Mouse (Mus musculus): ENCODE data around the gene Zg16. TPM values are rescaled to one million over a fixed set of nuclear protein-coding genes. Genes with fewer than 3 reads are reported as not detected.

Zg16 gene
- polyA plus RNA-seq, 1 experiment from 2014 or later, result not detected

DNA sequence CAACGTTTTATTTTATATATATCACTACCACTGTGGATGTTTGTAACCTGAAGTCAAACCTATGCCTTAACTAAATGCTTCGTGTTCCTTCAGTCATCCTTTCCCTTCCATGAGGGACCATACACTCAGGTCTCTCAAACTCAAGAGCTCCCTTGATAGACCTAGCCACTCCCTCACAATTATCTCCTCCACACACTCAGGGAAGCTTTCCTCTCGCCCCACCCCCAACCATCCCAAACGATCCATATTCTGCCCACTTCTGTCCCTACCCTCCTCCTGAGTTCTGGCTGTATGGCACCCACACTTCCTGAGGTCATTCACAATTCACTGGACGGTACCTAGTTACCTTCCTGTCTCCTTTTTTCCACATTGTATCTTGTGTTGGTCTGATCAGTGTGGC lies 11.4 kb upstream of the Zg16 start:
- Histone ChIP-seq H3K27me3 (replicated peaks; ENCODE audit: control insufficient read depth, insufficient read depth, low read length) (no peaks in the 10 kb centered on the region), H3K9ac (ENCODE audit: low read depth, low read length) (no peak overlapping the region), H3K27ac (replicated peaks; ENCODE audit: low read depth, low read length) (no peak overlapping the region), H3K4me3 (ENCODE audit: low read depth, low read length) (no peak overlapping the region), H3K36me3 (ENCODE audit: control insufficient read depth, insufficient read depth, low read length) (no peaks in the 10 kb centered on the region), H3K4me1 (ENCODE audit: control insufficient read depth, insufficient read depth, low read length) (peaks cover 5% of the 10 kb centered on the region; the same call in 1 of the 2 replicates), H3K9me3 (ENCODE audit: control insufficient read depth, low read length) (no peaks in the 10 kb centered on the region), H3K4me2 (ENCODE audit: low read depth, low read length) (no peak overlapping the region)
- DNase-seq (ENCODE audit: low spot score), result no peak
- 77% methylated on average over 5 of the region's 5 CpGs for WGBS
- no peak for ATAC-seq (ENCODE audit: low read depth)

DNA sequence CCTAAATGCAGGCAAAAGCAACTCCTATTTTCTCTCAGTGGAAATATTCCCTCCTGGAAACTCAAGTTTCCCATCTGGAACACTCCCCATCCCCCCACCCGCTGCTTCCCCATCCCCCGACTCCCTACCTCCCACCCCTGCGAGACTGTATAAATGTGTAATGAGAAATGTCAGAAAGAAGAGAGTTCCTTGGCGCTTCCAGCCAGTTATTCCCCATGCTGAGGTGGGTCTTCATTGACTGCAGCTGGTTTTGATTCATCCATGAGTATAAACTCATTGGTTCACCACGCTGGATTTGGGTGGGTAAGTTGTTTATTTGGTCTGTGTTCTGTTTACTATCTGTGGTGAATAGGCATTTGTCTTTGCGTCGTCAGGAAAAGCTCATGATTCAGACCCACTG lies 9.3 kb upstream of the Zg16 start:
- Histone ChIP-seq H3K4me1 (ENCODE audit: control insufficient read depth, insufficient read depth, low read length) (peaks cover 5% of the 10 kb centered on the region; the same call in 1 of the 2 replicates), H3K4me2 (ENCODE audit: low read depth, low read length) (peak overlapping the region; percentile 3; the same call in 1 of the 2 replicates), H3K27ac (replicated peaks; ENCODE audit: low read depth, low read length) (peak overlapping the region; percentile 80), H3K9ac (ENCODE audit: low read depth, low read length) (no peak overlapping the region), H3K4me3 (ENCODE audit: low read depth, low read length) (no peak overlapping the region), H3K27me3 (replicated peaks; ENCODE audit: control insufficient read depth, insufficient read depth, low read length) (no peaks in the 10 kb centered on the region), H3K36me3 (ENCODE audit: control insufficient read depth, insufficient read depth, low read length) (no peaks in the 10 kb centered on the region), H3K9me3 (ENCODE audit: control insufficient read depth, low read length) (no peaks in the 10 kb centered on the region)
- DNase-seq (ENCODE audit: low spot score) (peak; percentile 69), ATAC-seq (ENCODE audit: low read depth) (peak; percentile 67; the same call in 1 of the 2 replicates)
- WGBS, result 46% methylated on average over 7 of the region's 7 CpGs

- no peaks in the 10 kb centered on the region for H3K9me3 ChIP-seq (ENCODE audit: control insufficient read depth, low read length)
- peaks cover 3% of the 10 kb centered on the region; the same call in 1 of the 2 replicates for H3K27me3 ChIP-seq (replicated peaks; ENCODE audit: control insufficient read depth, insufficient read depth, low read length)
- no peak overlapping the region for H3K4me2 ChIP-seq (ENCODE audit: low read depth, low read length)
- H3K36me3 ChIP-seq (ENCODE audit: control insufficient read depth, insufficient read depth, low read length), result no peaks in the 10 kb centered on the region
- no peak overlapping the region for H3K27ac ChIP-seq (replicated peaks; ENCODE audit: low read depth, low read length)
- H3K4me3 ChIP-seq (ENCODE audit: low read depth, low read length), result no peak overlapping the region
- peaks cover 5% of the 10 kb centered on the region; the same call in 1 of the 2 replicates for H3K4me1 ChIP-seq (ENCODE audit: control insufficient read depth, insufficient read depth, low read length)
- DNase-seq (ENCODE audit: low spot score) (no peak), ATAC-seq (ENCODE audit: low read depth) (no peak)
- no peak overlapping the region for H3K9ac ChIP-seq (ENCODE audit: low read depth, low read length)
- WGBS, result 66% methylated on average over 3 of the region's 3 CpGs
These were observed 6.8 kb upstream of the Zg16 start for GRCm38 (mm10) chr7:127093914-127094313.

DNA sequence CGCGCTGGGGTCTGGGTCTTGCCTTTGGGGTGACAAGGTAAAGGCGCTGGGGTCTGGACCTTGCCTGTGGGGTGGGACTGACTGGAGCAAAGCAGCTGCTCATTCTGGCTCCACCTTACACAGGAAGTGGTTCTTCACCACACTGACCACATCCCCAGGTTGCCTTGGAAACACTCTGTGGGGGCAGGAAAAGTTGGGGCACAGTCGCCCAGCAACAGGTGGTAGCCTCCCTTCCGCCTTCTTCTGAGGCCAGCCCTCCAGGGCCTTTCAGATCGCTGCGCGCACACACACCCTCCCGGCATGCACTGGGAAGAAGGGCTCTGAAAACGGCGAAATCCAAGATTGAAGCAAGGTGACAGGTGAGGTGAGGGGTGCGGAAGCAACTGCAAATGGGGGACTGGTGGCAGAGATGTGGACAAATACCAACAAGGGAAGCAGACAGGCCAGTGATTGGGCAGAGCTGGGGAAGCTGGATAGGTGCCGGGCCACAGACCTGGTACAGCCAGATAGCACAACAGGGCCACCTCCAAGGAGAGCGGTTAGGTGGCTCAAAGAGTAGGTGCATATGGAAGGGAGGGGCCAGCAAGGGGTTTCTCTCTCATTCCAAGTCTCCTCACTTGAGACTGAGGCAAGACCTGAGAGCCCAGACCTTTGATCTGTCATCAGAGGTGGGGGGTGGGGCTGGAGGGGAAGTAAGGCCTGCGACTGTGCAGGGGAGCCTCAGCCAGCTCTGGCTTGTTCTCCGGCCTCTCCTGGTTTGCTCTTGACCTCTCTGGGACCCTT lies 4.2 kb upstream of the Zg16 start, which contains the start of gene AI467606:
Gene AI467606 (plus strand): TSS at position 246 of the 783 bp plus-strand sequence.
- peak within 1 kb of the TSS; percentile 3; the same call in 1 of the 2 replicates for H3K9ac ChIP-seq (ENCODE audit: low read depth, low read length)
- peak within 1 kb of the TSS; percentile 38 for H3K4me2 ChIP-seq (ENCODE audit: low read depth, low read length)
- DNase-seq (ENCODE audit: low spot score) (peak; percentile 62), ATAC-seq (ENCODE audit: low read depth) (peak; percentile 62)
- no peaks in the 10 kb centered on the region for H3K36me3 ChIP-seq (ENCODE audit: control insufficient read depth, insufficient read depth, low read length)
- H3K27me3 ChIP-seq (replicated peaks; ENCODE audit: control insufficient read depth, insufficient read depth, low read length), result peaks cover 4% of the 10 kb centered on the region; the same call in 1 of the 2 replicates
- no peak within 1 kb of the TSS for H3K27ac ChIP-seq (replicated peaks; ENCODE audit: low read depth, low read length)
- H3K9me3 ChIP-seq (ENCODE audit: control insufficient read depth, low read length), result no peaks in the 10 kb centered on the region
- peaks cover 3% of the 10 kb centered on the region; the same call in 1 of the 2 replicates for H3K4me1 ChIP-seq (ENCODE audit: control insufficient read depth, insufficient read depth, low read length)
- WGBS, result 67% methylated on average over 15 of the region's 16 CpGs
- peak within 1 kb of the TSS; percentile 8 for H3K4me3 ChIP-seq (ENCODE audit: low read depth, low read length)

GRCm38 (mm10) chr7:127090154-127091113 lies 3.3 kb upstream of the Zg16 start:
- no peak overlapping the region for H3K4me2 ChIP-seq (ENCODE audit: low read depth, low read length)
- peaks cover 4% of the 10 kb centered on the region; the same call in 1 of the 2 replicates for H3K27me3 ChIP-seq (replicated peaks; ENCODE audit: control insufficient read depth, insufficient read depth, low read length)
- no peak overlapping the region for H3K9ac ChIP-seq (ENCODE audit: low read depth, low read length)
- ATAC-seq (ENCODE audit: low read depth) (no peak), DNase-seq (ENCODE audit: low spot score) (no peak)
- WGBS, result 84% methylated on average over 19 of the region's 20 CpGs
- H3K9me3 ChIP-seq (ENCODE audit: control insufficient read depth, low read length), result no peaks in the 10 kb centered on the region
- H3K27ac ChIP-seq (replicated peaks; ENCODE audit: low read depth, low read length), result no peak overlapping the region
- H3K4me1 ChIP-seq (ENCODE audit: control insufficient read depth, insufficient read depth, low read length), result 0 out of 2 replicates have a peak, but pooled peaks cover 3% of the 10 kb centered on the region
- H3K36me3 ChIP-seq (ENCODE audit: control insufficient read depth, insufficient read depth, low read length), result no peaks in the 10 kb centered on the region
- H3K4me3 ChIP-seq (ENCODE audit: low read depth, low read length), result no peak overlapping the region

DNA sequence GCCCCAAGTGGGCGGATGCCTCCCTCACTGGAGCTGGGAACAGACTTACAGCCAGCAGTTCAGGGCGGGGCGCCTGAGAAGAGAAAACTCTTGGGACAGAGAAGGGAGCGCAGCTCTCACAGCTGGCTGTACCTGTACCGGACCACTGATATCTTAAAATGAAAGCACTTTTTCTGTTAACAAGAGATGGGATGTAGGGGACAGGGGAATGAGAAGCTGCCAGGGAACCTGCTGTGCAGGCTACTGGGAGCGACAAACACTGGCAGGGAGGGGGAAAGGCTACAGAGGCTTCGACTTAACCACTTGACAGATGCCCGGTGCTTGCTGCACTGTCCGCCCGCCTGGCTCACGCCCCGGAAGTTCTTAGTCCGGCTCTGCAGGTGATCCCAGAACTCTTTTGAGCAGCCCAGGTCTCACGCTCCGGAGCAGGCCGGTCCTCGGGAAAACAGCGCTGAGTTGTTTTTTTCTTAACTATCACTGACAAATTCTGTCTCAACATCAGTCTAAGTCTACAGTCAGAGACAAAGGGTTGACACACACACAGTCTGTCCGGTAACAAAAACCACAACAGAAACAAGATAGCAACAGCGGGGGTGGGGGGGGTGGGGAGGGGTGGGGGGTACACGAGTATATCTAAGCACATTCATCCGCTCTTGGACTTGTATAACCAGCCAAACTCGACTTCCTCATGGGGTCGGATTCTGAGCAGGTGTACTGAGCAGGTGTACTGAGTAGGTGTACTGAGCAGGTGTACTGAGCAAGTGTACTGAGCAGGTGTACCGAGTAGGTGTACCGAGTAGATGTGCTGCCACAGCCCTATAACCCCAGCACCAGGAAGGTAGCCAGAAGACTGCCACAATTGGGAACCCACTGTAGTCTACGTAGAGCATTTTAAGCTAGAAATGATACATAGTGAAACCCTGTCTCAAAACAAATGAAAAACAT lies 2.0 kb upstream of the Zg16 start:
- no peak overlapping the region for H3K27ac ChIP-seq (replicated peaks; ENCODE audit: low read depth, low read length)
- H3K4me3 ChIP-seq (ENCODE audit: low read depth, low read length), result no peak overlapping the region
- peak; percentile 27 for DNase-seq (ENCODE audit: low spot score)

DNA sequence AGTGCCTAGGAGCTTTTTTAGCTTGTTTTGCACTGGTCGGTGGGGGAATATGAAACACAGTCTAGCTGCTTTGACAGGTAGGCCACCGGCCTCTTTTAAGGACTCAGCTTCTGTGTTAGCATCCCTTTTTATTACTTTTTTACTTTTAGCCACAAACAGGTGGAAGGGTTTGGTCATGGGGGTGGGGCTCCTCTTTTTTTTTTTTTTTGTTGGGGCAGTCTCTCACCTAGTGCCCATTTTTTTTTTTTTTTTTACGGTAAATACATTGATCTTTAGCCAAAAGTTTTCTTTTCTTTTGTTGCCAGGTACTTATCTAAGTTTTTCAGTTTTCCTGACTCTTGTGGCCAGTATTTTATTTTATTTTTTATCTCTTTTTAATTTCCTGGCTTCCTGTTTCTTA lies 955 bp upstream of the Zg16 start:
- DNase-seq (ENCODE audit: low spot score) (no peak), ATAC-seq (ENCODE audit: low read depth) (no peak)
- H3K9me3 ChIP-seq (ENCODE audit: control insufficient read depth, low read length), result no peaks in the 10 kb centered on the region
- H3K4me1 ChIP-seq (ENCODE audit: control insufficient read depth, insufficient read depth, low read length), result 0 out of 2 replicates have a peak, but pooled peaks cover 3% of the 10 kb centered on the region
- 87% methylated on average over 3 of the region's 3 CpGs for WGBS
- H3K27me3 ChIP-seq (replicated peaks; ENCODE audit: control insufficient read depth, insufficient read depth, low read length), result peaks cover 4% of the 10 kb centered on the region; the same call in 1 of the 2 replicates
- H3K27ac ChIP-seq (replicated peaks; ENCODE audit: low read depth, low read length), result no peak overlapping the region
- no peak overlapping the region for H3K9ac ChIP-seq (ENCODE audit: low read depth, low read length)
- H3K4me3 ChIP-seq (ENCODE audit: low read depth, low read length), result no peak overlapping the region
- no peaks in the 10 kb centered on the region for H3K36me3 ChIP-seq (ENCODE audit: control insufficient read depth, insufficient read depth, low read length)
- no peak overlapping the region for H3K4me2 ChIP-seq (ENCODE audit: low read depth, low read length)

More for the DNA sequence above, 2.0 kb upstream of the Zg16 start:
- Histone ChIP-seq H3K4me1 (ENCODE audit: control insufficient read depth, insufficient read depth, low read length) (0 out of 2 replicates have a peak, but pooled peaks cover 3% of the 10 kb centered on the region), H3K9me3 (ENCODE audit: control insufficient read depth, low read length) (no peaks in the 10 kb centered on the region), H3K9ac (ENCODE audit: low read depth, low read length) (0 out of 2 replicates have a peak overlapping the region, but pooled peaks have one; percentile 22), H3K36me3 (ENCODE audit: control insufficient read depth, insufficient read depth, low read length) (no peaks in the 10 kb centered on the region), H3K27me3 (replicated peaks; ENCODE audit: control insufficient read depth, insufficient read depth, low read length) (peaks cover 4% of the 10 kb centered on the region; the same call in 1 of the 2 replicates), H3K4me2 (ENCODE audit: low read depth, low read length) (peak overlapping the region; percentile 39)
- ATAC-seq (ENCODE audit: low read depth), result peak; percentile 26; the same call in 1 of the 2 replicates
- 19% methylated on average over 27 of the region's 27 CpGs for WGBS
